Mouse (Mus musculus) stomach, embryonic 14.5 days (tissue): ENCODE measurements around the gene Arhgap24. TPM values are rescaled to one million over a fixed set of nuclear protein-coding genes. Genes with fewer than 3 reads are reported as not detected.

Experiments used
- ATAC-seq: fragments of 200-750 bp; cut with Nextera tagmentation; 2 replicates; pipeline ENCODE4 v1.8.0; 2017; ENCODE audit warnings: low read depth, moderate TSS enrichment; ENCODE audit not compliant: insufficient number of reproducible peaks, insufficient read depth, low FRiP score
- H3K27ac ChIP-seq: fragments of 300-500 bp; sonication (generic); 2 replicates; pipeline ENCODE4 v1.5.1; 2014; ENCODE audit warnings: mild to moderate bottlenecking, low read length, moderate library complexity, mixed read lengths
- H3K27me3 ChIP-seq: fragments of 300-500 bp; sonication (generic); 2 replicates; pipeline ENCODE4 v1.6.1; 2014; ENCODE audit warnings: low read length, control low read depth, mixed read lengths; ENCODE audit not compliant: control insufficient read depth, insufficient read depth
- H3K36me3 ChIP-seq: fragments of 300-500 bp; sonication (generic); 2 replicates; pipeline ENCODE4 v1.6.1; 2014; ENCODE audit warnings: mild to moderate bottlenecking, control low read depth, low read length, moderate library complexity, mixed read lengths; ENCODE audit not compliant: control insufficient read depth, insufficient read depth
- H3K4me1 ChIP-seq: fragments of 300-500 bp; sonication (generic); 2 replicates; pipeline ENCODE4 v1.6.1; 2014; ENCODE audit warnings: low read length, control low read depth, mixed read lengths; ENCODE audit not compliant: control insufficient read depth, insufficient read depth
- H3K4me2 ChIP-seq: fragments of 300-500 bp; sonication (generic); replicated peaks from 2 replicates; pipeline ENCODE4 v1.6.1; 2014; ENCODE audit warnings: low read depth, low read length, control low read depth
- H3K4me3 ChIP-seq: fragments of 300-500 bp; sonication (generic); 2 replicates; pipeline ENCODE4 v1.5.1; 2014; ENCODE audit warnings: low read depth, low read length, control low read depth
- H3K9ac ChIP-seq: fragments of 300-500 bp; sonication (generic); replicated peaks from 2 replicates; pipeline ENCODE4 v1.6.1; 2014; ENCODE audit warnings: low read depth, mild to moderate bottlenecking, control low read depth, low read length, moderate library complexity, mixed read lengths
- H3K9me3 ChIP-seq: fragments of 300-500 bp; sonication (generic); 2 replicates; pipeline ENCODE4 v1.6.1; 2016; ENCODE audit warnings: low read depth, low read length, control low read depth; ENCODE audit not compliant: control insufficient read depth
- WGBS: fragments of 180-500 bp; shearing (Covaris S2); extraction: QIAGEN DNeasy Blood & Tissue Kit; methylation state at CpG from one replicate; pipeline ENCODE4 v1.1.7; 2014; 5-methylcytosine and 5-hydroxymethylcytosine counted together
- polyA plus RNA-seq: library from polyadenylated mRNA; unstranded; fragments of >200 nt; fragmentation: Nextera tagmentation; extraction: Ambion mirVana; gene quantifications from 2 replicates; pipeline ENCODE4 v1.2.1, GENCODE M21; 2014

The Arhgap24 gene
- polyA plus RNA-seq = 27.3 and 28.8 TPM in 2 replicates

- no peaks in the 10 kb centered on the region for H3K9me3 ChIP-seq
- H3K36me3 ChIP-seq = no peaks in the 10 kb centered on the region
- H3K4me3 ChIP-seq = peak within 1 kb of the TSS; percentile 69
- H3K27ac ChIP-seq = peak within 1 kb of the TSS; percentile 99
- peak within 1 kb of the TSS; percentile 83 for H3K4me2 ChIP-seq
- H3K27me3 ChIP-seq = no peaks in the 10 kb centered on the region
- H3K4me1 ChIP-seq = peaks cover 10% of the 10 kb centered on the region; the same call in 1 of the 2 replicates
- peak within 1 kb of the TSS; percentile 56 for H3K9ac ChIP-seq
- peak; percentile 94 for ATAC-seq
- WGBS = under 1% methylated on average over 44 of the region's 44 CpGs
Measured at GRCm38 (mm10) chr5:102481215-102482211, at the start of gene Arhgap24. Arhgap24 (plus strand) TSS chr5:102481391.

GRCm38 (mm10) chr5:102434182-102434581 lies 47.0 kb upstream of the Arhgap24 start:
- 20% methylated on average over 4 of the region's 4 CpGs for WGBS
- Histone ChIP-seq H3K27ac (peak overlapping the region; percentile 28; the same call in 1 of the 2 replicates), H3K27me3 (no peaks in the 10 kb centered on the region), H3K9me3 (no peaks in the 10 kb centered on the region), H3K9ac (no peak overlapping the region), H3K4me3 (no peak overlapping the region), H3K4me1 (peaks cover 8% of the 10 kb centered on the region; the same call in 1 of the 2 replicates), H3K4me2 (no peak overlapping the region), H3K36me3 (no peaks in the 10 kb centered on the region)
- no peak for ATAC-seq

DNA sequence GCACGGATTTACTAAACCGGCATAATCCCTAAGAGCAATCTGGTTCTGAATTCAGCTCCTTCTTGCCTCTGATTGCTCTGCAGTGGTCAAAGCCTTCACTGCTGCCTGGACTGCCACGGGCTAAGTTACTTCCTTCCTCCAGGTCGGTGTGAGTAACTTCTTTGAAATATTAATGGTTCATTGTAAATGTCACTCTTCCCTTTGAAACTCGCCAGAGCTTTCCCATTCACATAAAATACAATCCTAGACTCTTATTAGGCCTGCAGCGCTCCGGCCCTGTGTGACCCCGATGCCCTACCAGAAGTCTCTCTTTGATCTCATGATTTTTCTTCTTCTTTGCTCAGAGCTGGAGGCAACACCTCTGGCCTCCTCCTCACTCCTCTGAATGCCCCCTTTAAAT lies 44.6 kb upstream of the Arhgap24 start:
- no peak overlapping the region for H3K4me2 ChIP-seq
- no peaks in the 10 kb centered on the region for H3K9me3 ChIP-seq
- H3K36me3 ChIP-seq = no peaks in the 10 kb centered on the region
- WGBS = 57% methylated on average over 8 of the region's 8 CpGs
- H3K4me3 ChIP-seq = no peak overlapping the region
- H3K27ac ChIP-seq = no peak overlapping the region
- no peaks in the 10 kb centered on the region for H3K27me3 ChIP-seq
- ATAC-seq = no peak
- H3K9ac ChIP-seq = no peak overlapping the region
- H3K4me1 ChIP-seq = peaks cover 8% of the 10 kb centered on the region; the same call in 1 of the 2 replicates

DNA sequence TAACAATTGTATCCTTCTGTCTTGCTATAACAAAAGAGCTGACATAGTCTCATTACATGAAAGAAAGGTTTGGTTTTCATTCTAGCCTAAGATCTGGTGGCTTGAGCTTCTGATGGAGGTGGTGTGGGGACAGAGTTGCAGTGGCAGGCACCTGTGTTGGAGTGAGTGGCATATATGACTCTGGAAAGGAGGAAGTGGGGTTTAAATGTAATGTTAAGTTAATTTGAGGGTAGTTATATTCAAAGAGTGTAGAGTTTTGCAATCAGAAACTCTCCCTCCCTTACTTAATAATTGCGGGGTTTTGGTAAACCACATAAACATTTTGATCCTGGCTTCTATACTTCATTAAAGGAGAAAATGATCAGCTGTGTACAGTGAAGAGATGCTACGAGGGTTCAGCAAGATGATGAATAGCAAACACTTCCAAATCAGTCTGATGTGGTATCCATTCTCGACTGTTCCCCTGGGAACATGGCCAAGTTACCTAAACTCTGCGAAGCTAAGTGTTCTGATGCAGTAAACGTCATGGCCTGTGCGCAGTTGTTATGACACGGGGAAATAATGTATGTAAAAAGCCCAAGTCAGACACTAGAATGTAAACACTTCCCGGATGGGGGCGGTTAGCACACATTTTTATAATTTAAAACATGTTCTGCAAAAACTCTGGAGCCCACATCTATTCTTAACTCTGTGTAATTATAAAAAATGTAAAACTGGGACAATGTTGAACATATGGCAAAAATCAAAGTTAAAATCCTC lies 41.9 kb upstream of the Arhgap24 start:
- Histone ChIP-seq H3K36me3 (no peaks in the 10 kb centered on the region), H3K27ac (no peak overlapping the region), H3K4me2 (no peak overlapping the region), H3K4me3 (no peak overlapping the region), H3K9me3 (no peaks in the 10 kb centered on the region), H3K27me3 (no peaks in the 10 kb centered on the region), H3K9ac (no peak overlapping the region), H3K4me1 (0 out of 2 replicates have a peak, but pooled peaks cover under 1% of the 10 kb centered on the region)
- WGBS = 40% methylated on average over 9 of the region's 9 CpGs
- peak; percentile 84; the same call in 1 of the 2 replicates for ATAC-seq

DNA sequence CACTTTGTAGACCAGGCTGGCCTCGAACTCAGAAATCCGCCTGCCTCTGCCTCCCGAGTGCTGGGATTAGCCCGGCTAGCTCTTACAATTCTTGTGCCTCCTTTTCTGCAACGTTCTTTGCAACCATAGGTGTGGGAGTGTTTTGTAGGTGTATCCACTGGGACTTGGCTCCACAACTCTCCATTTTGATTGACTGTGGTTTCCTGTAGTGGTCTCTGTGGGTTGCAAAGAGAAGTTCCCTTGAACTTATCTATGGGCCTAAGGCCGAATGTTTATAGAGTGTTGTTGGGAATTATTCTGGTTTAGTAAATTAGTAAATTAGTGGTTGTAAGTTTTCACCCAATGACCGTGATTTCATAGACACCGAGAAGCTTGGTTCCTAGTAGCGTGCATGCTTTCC lies 33.8 kb upstream of the Arhgap24 start:
- H3K27me3 ChIP-seq = no peaks in the 10 kb centered on the region
- no peaks in the 10 kb centered on the region for H3K9me3 ChIP-seq
- H3K4me2 ChIP-seq = no peak overlapping the region
- ATAC-seq = no peak
- H3K27ac ChIP-seq = no peak overlapping the region
- no peak overlapping the region for H3K4me3 ChIP-seq
- WGBS = 93% methylated on average over 9 of the region's 9 CpGs
- no peak overlapping the region for H3K9ac ChIP-seq
- H3K4me1 ChIP-seq = no peaks in the 10 kb centered on the region
- no peaks in the 10 kb centered on the region for H3K36me3 ChIP-seq

DNA sequence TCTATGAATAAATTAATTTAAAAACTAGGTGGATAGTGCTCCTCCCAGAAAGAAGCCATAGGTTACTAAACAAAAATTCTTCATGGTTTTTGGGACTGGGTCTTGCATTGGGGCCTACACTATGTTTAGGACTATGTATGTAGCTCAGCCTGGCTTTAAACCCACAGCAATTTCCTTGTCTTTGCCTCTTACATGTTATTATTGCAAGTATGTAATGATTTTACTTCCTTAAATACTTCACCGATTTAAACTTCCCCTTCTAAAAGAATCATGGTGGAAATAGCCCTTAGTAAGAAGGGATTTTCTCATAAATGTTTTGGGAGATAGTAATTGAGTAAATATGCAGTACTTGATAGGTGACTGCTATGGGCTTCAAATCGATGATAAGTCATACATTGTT lies 30.3 kb upstream of the Arhgap24 start:
- no peak for ATAC-seq
- whole genome bisulfite sequencing = 86% methylated on average over 2 of the region's 2 CpGs

DNA sequence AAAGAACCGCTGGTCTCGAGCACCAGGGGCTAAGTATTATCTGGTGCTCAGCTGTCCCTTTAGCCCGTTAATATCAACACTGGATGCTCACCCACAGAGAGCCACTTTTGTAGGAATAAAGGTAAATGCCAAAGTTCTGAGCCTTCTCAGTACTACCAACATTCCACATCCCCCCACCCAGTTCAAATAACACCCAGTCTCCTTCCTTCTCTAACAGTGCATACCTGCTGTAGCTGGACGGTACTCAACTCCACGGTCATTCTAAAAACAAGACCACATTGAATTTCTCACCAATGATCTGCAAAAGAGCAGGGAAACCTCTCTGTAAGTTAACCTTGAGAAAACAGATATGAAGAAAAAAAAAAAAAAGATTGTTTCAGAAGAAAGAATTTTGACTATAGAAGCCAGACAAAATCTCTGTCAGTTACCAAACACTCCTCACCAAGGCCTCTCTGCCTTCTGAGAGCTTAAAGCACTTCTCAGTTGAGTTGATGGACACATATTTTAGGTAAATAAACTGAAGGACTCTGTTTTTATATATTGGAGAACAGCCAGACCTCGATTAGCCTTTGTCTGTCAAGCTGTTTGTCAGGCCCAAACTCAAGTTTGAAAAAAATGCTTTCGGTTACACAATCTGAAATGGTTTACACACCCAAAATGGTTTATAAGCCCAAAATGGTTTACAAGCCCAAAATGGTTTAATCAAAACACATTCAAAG lies 29.0 kb upstream of the Arhgap24 start:
- no peak overlapping the region for H3K9ac ChIP-seq
- ATAC-seq = no peak
- no peaks in the 10 kb centered on the region for H3K36me3 ChIP-seq
- no peak overlapping the region for H3K4me3 ChIP-seq
- no peaks in the 10 kb centered on the region for H3K4me1 ChIP-seq
- 64% methylated on average over 7 of the region's 7 CpGs for WGBS
- H3K27ac ChIP-seq = peak overlapping the region; percentile 21; the same call in 1 of the 2 replicates
- no peaks in the 10 kb centered on the region for H3K9me3 ChIP-seq
- H3K27me3 ChIP-seq = no peaks in the 10 kb centered on the region
- H3K4me2 ChIP-seq = no peak overlapping the region

More for the DNA sequence above, 30.3 kb upstream of the Arhgap24 start:
- no peaks in the 10 kb centered on the region for H3K9me3 ChIP-seq
- no peak overlapping the region for H3K9ac ChIP-seq
- H3K4me3 ChIP-seq = no peak overlapping the region
- H3K4me2 ChIP-seq = no peak overlapping the region
- H3K27me3 ChIP-seq = no peaks in the 10 kb centered on the region
- no peaks in the 10 kb centered on the region for H3K36me3 ChIP-seq
- H3K4me1 ChIP-seq = no peaks in the 10 kb centered on the region
- no peak overlapping the region for H3K27ac ChIP-seq

GRCm38 (mm10) chr5:102453324-102453723 lies 27.9 kb upstream of the Arhgap24 start:
- WGBS = 86% methylated on average over 2 of the region's 2 CpGs

More at GRCm38 (mm10) chr5:102453324-102453723, 27.9 kb upstream of the Arhgap24 start:
- Histone ChIP-seq H3K27ac (peak overlapping the region; percentile 1; the same call in 1 of the 2 replicates), H3K4me1 (no peaks in the 10 kb centered on the region), H3K4me2 (no peak overlapping the region), H3K4me3 (no peak overlapping the region), H3K27me3 (no peaks in the 10 kb centered on the region), H3K9me3 (no peaks in the 10 kb centered on the region), H3K9ac (no peak overlapping the region), H3K36me3 (no peaks in the 10 kb centered on the region)
- ATAC-seq = no peak
